Mouse (Mus musculus) right cerebral cortex, postnatal 4 days (tissue): ENCODE results near the gene Gm14226.
A peak's percentile ranks its signal among the peaks of the same experiment; 100 is the strongest.
"Not testable (repeated sequence)": the region's sequence is repeated elsewhere in the genome, so short reads cannot be mapped to it uniquely, and the experiment has no call there.

ENCODE experiments used
- DNase-seq: peaks from one replicate; pipeline ENCODE4 v3.0.0-alpha.2; 2022

Gene Gm14226

DNA sequence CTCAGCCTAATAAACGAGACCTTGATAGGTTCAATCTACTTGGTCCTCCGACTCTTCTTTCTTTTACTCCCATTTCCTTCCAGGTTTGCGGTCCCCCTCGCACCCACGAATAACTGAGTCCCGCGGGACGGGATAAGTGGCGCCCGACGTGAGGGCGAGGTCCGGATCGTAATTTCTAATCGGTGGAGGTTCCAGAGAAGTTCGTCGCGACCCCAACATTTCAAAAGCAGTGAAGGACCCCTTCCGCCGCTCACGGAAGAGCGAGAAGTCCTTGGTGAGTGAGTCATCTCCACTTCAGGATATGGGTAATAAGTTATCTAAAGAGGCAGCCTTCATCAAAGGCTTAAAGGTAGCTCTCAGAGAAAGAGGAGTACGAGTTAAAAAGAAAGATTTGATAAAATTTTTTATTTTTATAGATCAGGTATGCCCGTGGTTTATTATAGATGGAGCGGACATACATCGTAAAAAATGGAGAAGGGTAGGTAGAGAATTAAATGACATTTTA lies at the start of gene Gm14226:
TSS of gene Gm14226 (plus strand) at position 16 of the 505 bp plus-strand sequence.
- not testable (repeated sequence) for DNase-seq

DNA sequence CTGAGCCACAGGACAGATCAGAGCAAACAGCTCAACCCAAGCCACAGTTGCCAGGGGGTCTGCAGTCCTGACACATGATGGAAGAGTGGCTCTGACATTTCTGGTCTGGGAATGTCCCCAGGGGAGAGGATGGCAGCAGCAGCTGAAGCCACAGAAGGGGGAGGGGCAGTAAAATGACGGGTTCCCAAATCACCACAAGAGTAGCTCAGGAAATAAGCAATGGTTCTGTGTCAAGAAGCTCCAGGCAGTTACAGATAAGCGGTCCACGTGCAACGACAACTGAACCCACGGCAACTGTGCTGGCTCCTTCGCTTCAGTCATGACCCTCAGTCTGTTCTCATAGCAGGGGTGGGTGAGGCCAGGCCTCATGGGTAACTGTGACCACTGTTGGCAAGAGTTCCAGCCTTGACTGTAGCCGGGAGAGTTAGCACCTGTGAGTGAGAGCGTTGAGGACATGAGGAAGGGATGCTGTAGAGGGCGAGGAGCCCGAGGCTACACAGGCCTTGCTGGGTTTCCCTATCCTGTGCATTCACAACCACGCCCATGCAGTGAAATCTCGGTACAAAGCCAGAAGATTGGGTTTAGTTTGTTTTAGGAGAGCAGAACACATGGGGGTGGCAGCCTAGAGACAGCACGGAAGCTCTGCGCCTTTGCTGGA lies 48.2 kb upstream of the Gm14226 start:
- not testable (repeated sequence) for DNase-seq

- peak; percentile 5 for DNase-seq
Measured at GRCm38 (mm10) chr2:154971919-154972692, 46.0 kb upstream of the Gm14226 start.

- DNase-seq: no peak
Measured at GRCm38 (mm10) chr2:154972981-154973380, 45.1 kb upstream of the Gm14226 start.

GRCm38 (mm10) chr2:154986609-154987008 lies 31.5 kb upstream of the Gm14226 start:
- DNase-seq: no peak

GRCm38 (mm10) chr2:154991411-154991810 lies 26.7 kb upstream of the Gm14226 start:
- DNase-seq: no peak

GRCm38 (mm10) chr2:154992083-154992482 lies 26.0 kb upstream of the Gm14226 start:
- DNase-seq: no peak

GRCm38 (mm10) chr2:155005491-155005890 lies 12.6 kb upstream of the Gm14226 start:
- no peak for DNase-seq

DNA sequence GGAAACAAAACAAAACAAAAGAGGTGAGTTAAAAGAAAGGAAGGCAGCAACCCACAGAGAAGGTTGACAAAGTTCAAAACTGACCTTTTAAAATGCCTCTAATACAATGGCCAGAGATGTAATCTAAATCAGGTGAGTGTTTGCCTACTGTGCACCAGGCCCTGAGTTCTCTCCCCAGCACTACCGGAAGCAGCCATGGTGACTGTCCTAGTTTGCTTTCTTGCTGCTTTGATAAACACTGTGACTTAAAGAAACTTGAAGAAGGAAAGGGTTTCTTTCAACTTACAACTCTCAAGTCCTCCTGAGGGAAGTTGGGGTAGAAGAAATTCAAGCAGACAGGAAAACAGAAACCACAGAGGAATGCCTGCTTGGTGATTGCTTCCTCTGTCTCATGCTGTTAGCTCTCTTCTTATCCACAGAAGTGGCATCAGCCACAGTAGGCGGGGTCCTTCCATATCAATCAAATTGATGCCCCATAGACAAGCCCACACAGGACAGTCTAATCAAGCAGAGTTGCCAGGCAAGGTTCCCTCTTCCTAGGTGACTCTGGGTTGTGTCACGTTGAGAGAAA lies 6.9 kb upstream of the Gm14226 start:
- no peak for DNase-seq

- no peak for DNase-seq
Measured at GRCm38 (mm10) chr2:155012991-155013390, 5.1 kb upstream of the Gm14226 start.

GRCm38 (mm10) chr2:155016751-155017150 lies 1.3 kb upstream of the Gm14226 start:
- DNase-seq: not testable (repeated sequence)

- DNase-seq: peak; percentile 69
Measured at GRCm38 (mm10) chr2:155018762-155019641, 936 bp downstream of the Gm14226 start.

DNA sequence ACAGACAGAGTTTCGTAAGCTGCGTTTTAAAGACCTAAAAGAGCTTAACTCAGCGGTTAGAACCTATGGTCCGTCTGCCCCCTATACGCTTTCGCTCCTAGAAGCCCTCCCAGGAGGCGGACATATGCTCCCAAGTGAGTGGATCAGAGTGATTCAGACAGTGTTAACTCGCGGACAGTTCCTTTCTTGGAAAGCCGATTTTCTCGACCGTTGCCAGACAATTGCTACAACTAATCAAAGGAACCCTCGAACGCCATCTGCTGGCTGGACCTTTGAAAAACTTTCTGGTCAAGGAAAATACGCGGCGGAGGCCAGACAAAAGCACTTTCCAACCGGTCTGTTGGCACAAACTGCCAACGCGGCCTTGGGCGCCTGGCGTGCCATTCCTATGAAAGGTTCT lies 1.6 kb downstream of the Gm14226 start:
- peak; percentile 90 for DNase-seq

GRCm38 (mm10) chr2:155020247-155020826 lies 2.3 kb downstream of the Gm14226 start:
- not testable (repeated sequence) for DNase-seq

GRCm38 (mm10) chr2:155030831-155031230 lies 12.8 kb downstream of the Gm14226 start:
- DNase-seq: no peak

DNA sequence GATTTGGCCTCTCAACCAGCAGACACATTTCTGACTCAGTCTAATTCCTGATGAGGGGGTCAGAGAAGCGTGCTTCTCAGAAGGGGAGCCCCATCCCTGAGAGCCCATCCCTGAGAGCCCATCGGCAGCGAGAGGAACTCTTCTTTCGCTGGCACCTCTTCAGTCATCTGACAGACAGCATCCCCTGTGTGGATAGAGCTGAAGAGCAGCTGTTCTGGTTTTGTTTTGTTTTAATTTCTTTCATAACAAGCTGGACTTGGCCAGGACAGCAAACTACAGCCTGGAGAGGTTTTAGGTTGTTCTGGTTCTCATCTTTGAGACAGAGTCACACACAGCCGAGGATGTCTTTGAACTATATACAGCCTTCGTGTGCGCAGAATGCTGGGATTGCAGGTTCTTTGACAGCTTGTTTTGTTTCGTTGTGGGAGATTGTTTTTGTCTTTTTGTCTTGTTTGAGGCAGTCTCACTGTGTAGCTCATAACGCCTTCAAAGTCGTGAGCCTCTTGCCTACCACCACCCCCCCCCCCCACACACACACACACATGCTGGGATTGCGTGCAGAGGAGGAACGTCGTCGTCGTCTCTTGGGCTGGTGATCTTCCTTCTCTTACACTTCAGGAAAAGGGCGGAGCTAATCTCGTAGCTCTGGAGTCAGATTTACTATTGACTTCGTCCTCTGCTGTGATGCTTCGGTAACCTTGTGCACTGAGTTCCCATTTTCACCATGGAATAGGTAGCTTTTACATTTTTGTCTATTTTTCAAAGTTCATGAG lies 15.1 kb downstream of the Gm14226 start:
- no peak for DNase-seq

DNA sequence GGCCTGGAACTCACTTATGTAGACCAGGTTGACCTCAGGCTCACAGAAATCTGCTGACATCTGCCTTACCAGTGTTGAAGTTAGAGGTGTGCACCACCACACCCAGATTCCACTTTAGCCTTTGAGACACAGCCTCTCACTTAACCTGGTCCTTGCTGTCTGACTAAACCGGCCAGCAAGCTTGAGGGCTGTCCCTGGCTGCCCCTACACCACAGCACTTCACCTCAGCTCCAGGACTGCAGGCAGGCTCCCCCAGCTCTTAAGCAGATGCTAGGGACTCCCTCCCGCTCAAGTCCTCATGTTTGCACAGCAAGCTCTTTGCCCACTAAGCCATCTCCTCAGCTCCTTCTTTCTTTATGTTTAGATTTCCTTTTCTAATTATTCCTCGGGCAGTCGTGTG lies 21.9 kb downstream of the Gm14226 start:
- DNase-seq: no peak

- DNase-seq: no peak
Measured at GRCm38 (mm10) chr2:155044542-155044941, 26.5 kb downstream of the Gm14226 start.

GRCm38 (mm10) chr2:155045075-155045474 lies 27.0 kb downstream of the Gm14226 start:
- no peak for DNase-seq

GRCm38 (mm10) chr2:155046803-155047202 lies 28.7 kb downstream of the Gm14226 start:
- DNase-seq: no peak

DNA sequence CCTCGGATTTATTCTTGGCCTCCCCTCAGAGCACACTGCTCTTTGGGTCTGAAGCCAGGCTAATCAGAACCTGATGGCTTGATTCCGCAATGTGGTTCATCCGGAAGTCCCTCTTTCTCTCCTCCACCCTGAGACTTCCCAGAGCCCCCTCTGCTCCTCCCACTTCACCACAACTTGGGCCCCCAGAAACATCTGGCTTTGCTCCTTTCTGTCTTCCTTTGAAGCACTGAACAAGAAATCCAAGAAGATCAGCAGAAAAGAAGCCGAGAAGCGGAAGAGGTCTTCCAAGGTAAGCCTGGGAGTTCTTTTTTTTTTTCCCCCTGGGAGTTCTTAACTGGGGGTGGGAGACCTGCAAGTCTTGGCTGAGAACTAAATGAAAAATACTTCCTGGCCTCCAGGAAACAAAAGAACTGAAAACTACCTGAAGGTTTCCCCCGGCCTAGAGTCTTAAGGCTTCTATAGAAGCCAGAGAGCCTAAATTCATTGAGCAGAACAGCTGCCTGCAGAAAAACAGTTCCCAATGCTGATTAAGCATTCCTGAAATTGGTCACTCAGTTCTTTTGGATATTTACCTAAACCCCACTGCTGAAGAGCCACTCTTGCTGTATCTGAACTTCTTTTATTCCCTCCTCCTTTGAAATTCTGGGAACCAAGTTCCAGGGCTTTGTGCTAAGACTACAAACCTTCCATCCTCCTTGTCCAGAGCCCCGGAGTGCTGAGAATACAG lies 29.5 kb downstream of the Gm14226 start:
- DNase-seq: no peak
